Mouse (Mus musculus): ENCODE data around the gene Ehmt2.

GRCm38 (mm10) chr17:34898160-34898586, at the start of gene Ehmt2, which contains the start of gene C2:
- TF ChIP-seq CTCF (IDR thresholded peaks at IDR 0.05; ENCODE audit: low read depth) (no peak), EP300 (IDR thresholded peaks at IDR 0.05; ENCODE audit: low read depth) (no peak)

All from liver, embryonic 14.5 days (tissue).